Mouse (Mus musculus) neutrophil, adult 5-6 weeks (primary cell): ENCODE measurements around the gene Slc30a3. TPM values are rescaled to one million over a fixed set of nuclear protein-coding genes. Genes with fewer than 3 reads are reported as not detected.
A peak's percentile ranks its signal among the peaks of the same experiment; 100 is the strongest.
"Not testable (repeated sequence)": the region's sequence is repeated elsewhere in the genome, so short reads cannot be mapped to it uniquely, and the experiment has no call there.

ENCODE experiments used
- ATAC-seq: fragments of 151-379, 151-347 bp; 2 replicates; pipeline ENCODE4 v1.8.0; 2017; ENCODE audit warnings: mild to moderate bottlenecking, moderate TSS enrichment; ENCODE audit not compliant: insufficient number of reproducible peaks, poor library complexity, low FRiP score, severe bottlenecking; ENCODE audit errors: extremely low read depth
- total RNA-seq: library from RNA; stranded (forward); fragments of 200-1000 nt; gene quantifications from 2 replicates; pipeline ENCODE4 v1.2.3, GENCODE M21; 2017

Slc30a3 gene
- total RNA-seq, 1 experiment from 2014 or later = not detected

GRCm38 (mm10) chr5:31055216-31056140 is 52.6 kb downstream of the Slc30a3 start:
- no peak for ATAC-seq

- peak; percentile 87 for ATAC-seq
Observed at GRCm38 (mm10) chr5:31054261-31055215, 53.5 kb downstream of the Slc30a3 start, which contains the start of gene Cad. Gene Cad (plus strand): TSS chr5:31054780.

GRCm38 (mm10) chr5:31053728-31054127 is 54.3 kb downstream of the Slc30a3 start:
- not testable (repeated sequence) for ATAC-seq

GRCm38 (mm10) chr5:31050427-31050826 is 57.6 kb downstream of the Slc30a3 start:
- no peak for ATAC-seq

GRCm38 (mm10) chr5:31048763-31049641 is 59.0 kb downstream of the Slc30a3 start, which contains the start of gene Slc5a6:
Gene Slc5a6 (minus strand): TSS chr5:31048924.
- ATAC-seq = peak; percentile 34; the same call in 1 of the 2 replicates

GRCm38 (mm10) chr5:31047848-31048762 is 59.9 kb downstream of the Slc30a3 start, which contains the start of gene Atraid:
Gene Atraid (plus strand): TSS chr5:31048312.
- ATAC-seq = peak; percentile 84

GRCm38 (mm10) chr5:31047074-31047473 is 61.0 kb downstream of the Slc30a3 start:
- ATAC-seq = no peak

GRCm38 (mm10) chr5:31046416-31046815 is 61.6 kb downstream of the Slc30a3 start:
- ATAC-seq = no peak

GRCm38 (mm10) chr5:31038171-31038845 is 69.7 kb downstream of the Slc30a3 start:
- no peak for ATAC-seq

GRCm38 (mm10) chr5:31036556-31036955 is 71.5 kb downstream of the Slc30a3 start:
- not testable (repeated sequence) for ATAC-seq

Other genes with a start within 250 kb of the Slc30a3 start
- 21.4 and 22.2 TPM in 2 replicates for gene Tmem214, start 240.2 kb downstream of the Slc30a3 start, total RNA-seq
- 12.3 and 14.7 TPM in 2 replicates for gene Agbl5, start 219.5 kb downstream of the Slc30a3 start, total RNA-seq
- 124 and 149 TPM in 2 replicates for gene Ost4, start 200.4 kb downstream of the Slc30a3 start, total RNA-seq
- 2.1 and 2.2 TPM in 2 replicates for gene Emilin1, start 194.8 kb downstream of the Slc30a3 start, total RNA-seq
- 25.7 and 28.2 TPM in 2 replicates for gene Khk, start 186.8 kb downstream of the Slc30a3 start, total RNA-seq
- gene Cgref1, start 162.6 kb downstream of the Slc30a3 start, total RNA-seq = 0.25 and 0.47 TPM in 2 replicates
- gene Preb, start 147.9 kb downstream of the Slc30a3 start, total RNA-seq = 299 and 306 TPM in 2 replicates
- gene Tcf23, start 139.6 kb downstream of the Slc30a3 start, total RNA-seq = not detected in 2 replicates
- gene Atraid, start 59.9 kb downstream of the Slc30a3 start, total RNA-seq = 50.5 and 56.0 TPM in 2 replicates
- gene Slc5a6, start 59.3 kb downstream of the Slc30a3 start, total RNA-seq = 2.4 and 5.0 TPM in 2 replicates
- 10.6 and 19.6 TPM in 2 replicates for gene Cad, start 53.5 kb downstream of the Slc30a3 start, total RNA-seq
- gene Dnajc5g, start 2.0 kb downstream of the Slc30a3 start, total RNA-seq = not detected in 2 replicates
- gene Trim54, start 8.5 kb upstream of the Slc30a3 start, total RNA-seq = not detected in 2 replicates
- not detected in 2 replicates for gene Ucn, start 30.6 kb upstream of the Slc30a3 start, total RNA-seq
- 17.2 and 25.9 TPM in 2 replicates for gene Mpv17, start 46.0 kb upstream of the Slc30a3 start, total RNA-seq
- gene Gm29609, start 71.7 kb upstream of the Slc30a3 start, total RNA-seq = 2.8 and 3.6 TPM in 2 replicates
- gene Gtf3c2, start 71.9 kb upstream of the Slc30a3 start, total RNA-seq = 86.1 and 86.9 TPM in 2 replicates
- 41.3 and 46.7 TPM in 2 replicates for gene Snx17, start 85.0 kb upstream of the Slc30a3 start, total RNA-seq
- gene Eif2b4, start 85.2 kb upstream of the Slc30a3 start, total RNA-seq = 22.1 and 33.1 TPM in 2 replicates
- 18.8 and 21.6 TPM in 2 replicates for gene Zfp513, start 94.1 kb upstream of the Slc30a3 start, total RNA-seq
- gene Ppm1g, start 112.5 kb upstream of the Slc30a3 start, total RNA-seq = 116 and 124 TPM in 2 replicates
- 249 and 258 TPM in 2 replicates for gene Nrbp1, start 132.6 kb upstream of the Slc30a3 start, total RNA-seq
- not detected in 2 replicates for gene Gm9970, start 133.0 kb upstream of the Slc30a3 start, total RNA-seq
- 17.8 and 18.7 TPM in 2 replicates for gene Krtcap3, start 143.5 kb upstream of the Slc30a3 start, total RNA-seq
- 30.0 and 51.6 TPM in 2 replicates for gene Ift172, start 182.9 kb upstream of the Slc30a3 start, total RNA-seq
- gene Fndc4, start 187.8 kb upstream of the Slc30a3 start, total RNA-seq = not detected in 2 replicates
- gene Gckr, start 189.2 kb upstream of the Slc30a3 start, total RNA-seq = not detected in 2 replicates